Mouse (Mus musculus): ENCODE measurements around the gene Mxi1. TPM values are rescaled to one million over a fixed set of nuclear protein-coding genes. Genes with fewer than 3 reads are reported as not detected.

Mxi1 gene
- polyA plus RNA-seq, 1 experiment: 21.5 TPM

DNA sequence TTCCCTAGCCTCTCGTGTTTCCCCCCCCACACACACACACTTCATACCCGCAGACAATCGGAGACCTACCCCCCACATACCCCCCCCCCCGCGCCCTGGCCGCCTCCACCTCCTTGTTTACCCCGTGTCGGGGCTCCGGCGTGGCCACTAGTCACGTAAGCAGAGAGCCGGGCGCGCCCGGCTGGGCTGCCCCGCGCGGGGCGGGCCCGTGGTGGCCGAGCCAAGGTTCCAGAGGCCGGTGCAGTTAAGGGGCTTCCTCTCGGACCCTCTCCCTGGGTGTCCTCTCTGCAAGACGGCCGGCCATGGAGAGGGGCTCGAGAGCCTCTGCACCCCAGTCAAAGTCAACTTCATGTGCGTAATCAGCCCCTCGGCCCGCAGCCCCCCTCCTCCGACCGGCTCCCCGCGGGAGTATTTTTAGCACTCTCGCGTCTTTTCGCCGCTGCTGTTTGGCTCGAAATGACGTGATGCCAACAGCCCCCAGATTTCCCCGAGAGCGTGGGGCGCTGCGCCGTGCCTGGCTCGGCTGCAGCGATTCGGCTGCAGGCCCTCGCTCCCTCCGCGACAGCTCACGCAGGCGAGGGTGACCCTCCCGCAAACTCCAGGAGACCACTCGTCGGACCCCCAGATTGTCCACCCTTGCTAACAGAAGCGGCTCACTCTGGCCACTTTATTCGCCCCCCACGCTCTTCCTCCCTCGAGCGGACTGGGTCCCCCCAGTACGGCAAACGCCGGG lies 2.8 kb downstream of the Mxi1 start:
- peak overlapping the region; percentile 85 for H3K4me3 ChIP-seq (replicated peaks; ENCODE audit: extremely low read depth, low read depth, low read length)
- TF ChIP-seq CTCF (IDR thresholded peaks at IDR 0.05; ENCODE audit: insufficient read depth, low read length) (no peak), POLR2A (IDR thresholded peaks at IDR 0.05; ENCODE audit: borderline replicate concordance, extremely low read depth, low read depth, low read length) (peak; percentile 15; the same call in 1 of the 2 replicates)
- H3K4me1 ChIP-seq (ENCODE audit: control insufficient read depth, insufficient read depth, low read length): peaks cover 5% of the 10 kb centered on the region; the same call in 1 of the 2 replicates
- under 1% methylated on average over 63 of the region's 63 CpGs for WGBS
- DNase-seq: peak; percentile 72

DNA sequence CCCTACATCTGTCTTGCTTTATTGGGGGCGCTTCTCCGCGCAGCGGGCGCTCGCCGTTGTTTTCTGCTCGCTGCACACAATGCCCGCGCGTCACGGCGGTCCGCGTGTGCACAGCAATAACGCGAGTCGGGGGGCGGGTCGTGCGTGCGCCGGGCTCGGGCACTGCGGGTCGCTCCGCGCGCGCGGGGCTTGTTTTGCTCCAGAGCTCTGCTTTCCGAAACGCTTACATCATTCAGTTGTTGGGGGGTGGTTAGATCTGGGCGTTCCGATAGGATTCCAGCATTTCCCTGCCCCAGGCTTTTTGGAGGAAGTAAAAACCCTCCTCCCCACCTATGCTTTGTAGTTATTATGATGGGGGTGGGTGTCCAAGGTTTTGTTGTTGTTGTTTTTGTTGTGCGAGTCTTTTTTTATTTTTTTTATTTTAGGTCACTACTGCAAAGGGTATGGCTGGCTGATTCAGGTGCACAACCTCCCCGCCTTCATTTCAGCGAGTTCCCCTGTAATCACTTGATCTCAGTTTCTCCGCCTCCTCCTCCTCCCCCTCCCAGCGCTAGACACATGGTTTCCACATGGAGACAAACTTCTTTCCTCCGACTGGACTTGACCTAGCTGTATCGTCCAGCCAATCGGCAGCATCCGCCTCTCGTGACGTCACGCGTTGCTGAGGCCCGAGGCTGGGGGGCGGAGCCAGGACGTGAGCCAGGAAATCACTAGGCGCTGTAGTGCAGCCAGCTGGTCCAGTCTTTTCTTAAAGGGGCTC lies 3.5 kb downstream of the Mxi1 start:
- H3K4me3 ChIP-seq (replicated peaks; ENCODE audit: extremely low read depth, low read depth, low read length): peak overlapping the region; percentile 85
- TF ChIP-seq CTCF (IDR thresholded peaks at IDR 0.05; ENCODE audit: insufficient read depth, low read length) (no peak), POLR2A (IDR thresholded peaks at IDR 0.05; ENCODE audit: borderline replicate concordance, extremely low read depth, low read depth, low read length) (peak; percentile 24; the same call in 1 of the 2 replicates)
- peak; percentile 100 for DNase-seq
- WGBS: under 1% methylated on average over 52 of the region's 52 CpGs
- peaks cover 5% of the 10 kb centered on the region; the same call in 1 of the 2 replicates for H3K4me1 ChIP-seq (ENCODE audit: control insufficient read depth, insufficient read depth, low read length)

- no peak for DNase-seq
- H3K4me1 ChIP-seq (ENCODE audit: control insufficient read depth, insufficient read depth, low read length): peaks cover 5% of the 10 kb centered on the region; the same call in 1 of the 2 replicates
- TF ChIP-seq POLR2A (IDR thresholded peaks at IDR 0.05; ENCODE audit: borderline replicate concordance, extremely low read depth, low read depth, low read length) (no peak), CTCF (IDR thresholded peaks at IDR 0.05; ENCODE audit: insufficient read depth, low read length) (no peak)
- peak overlapping the region; percentile 63 for H3K4me3 ChIP-seq (replicated peaks; ENCODE audit: extremely low read depth, low read depth, low read length)
- WGBS: 34% methylated on average over 16 of the region's 16 CpGs
Measured at GRCm38 (mm10) chr19:53314530-53315208, 4.4 kb downstream of the Mxi1 start.

DNA sequence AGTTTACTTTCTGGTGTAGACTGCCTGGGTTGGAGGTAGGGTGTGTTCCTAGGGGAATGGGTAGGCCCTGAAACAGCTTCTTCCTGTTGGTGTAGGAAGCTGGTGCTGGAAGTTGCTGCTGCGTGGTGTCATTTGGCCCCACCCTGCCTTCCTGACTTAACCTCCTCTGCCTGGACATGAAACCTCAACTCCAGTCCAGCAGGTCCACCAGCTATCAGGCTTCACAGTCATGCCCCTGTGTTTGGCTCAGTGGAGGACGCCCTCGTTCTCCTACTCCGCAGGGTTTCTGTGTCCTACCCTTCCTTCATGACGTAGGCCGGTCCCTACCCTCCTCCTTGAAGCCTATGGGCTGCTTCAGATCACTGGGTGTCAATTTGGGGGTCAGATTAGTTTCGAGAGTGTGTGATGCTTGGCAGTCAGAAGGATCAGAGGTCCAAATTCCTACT lies 4.9 kb downstream of the Mxi1 start:
- Histone ChIP-seq H3K4me3 (replicated peaks; ENCODE audit: extremely low read depth, low read depth, low read length) (no peak overlapping the region), H3K4me1 (ENCODE audit: control insufficient read depth, insufficient read depth, low read length) (peaks cover 5% of the 10 kb centered on the region; the same call in 1 of the 2 replicates)
- no peak for DNase-seq
- 76% methylated on average over 7 of the region's 7 CpGs for WGBS
- TF ChIP-seq CTCF (IDR thresholded peaks at IDR 0.05; ENCODE audit: insufficient read depth, low read length): no peak
- TF ChIP-seq POLR2A (IDR thresholded peaks at IDR 0.05; ENCODE audit: borderline replicate concordance, extremely low read depth, low read depth, low read length): no peak

DNA sequence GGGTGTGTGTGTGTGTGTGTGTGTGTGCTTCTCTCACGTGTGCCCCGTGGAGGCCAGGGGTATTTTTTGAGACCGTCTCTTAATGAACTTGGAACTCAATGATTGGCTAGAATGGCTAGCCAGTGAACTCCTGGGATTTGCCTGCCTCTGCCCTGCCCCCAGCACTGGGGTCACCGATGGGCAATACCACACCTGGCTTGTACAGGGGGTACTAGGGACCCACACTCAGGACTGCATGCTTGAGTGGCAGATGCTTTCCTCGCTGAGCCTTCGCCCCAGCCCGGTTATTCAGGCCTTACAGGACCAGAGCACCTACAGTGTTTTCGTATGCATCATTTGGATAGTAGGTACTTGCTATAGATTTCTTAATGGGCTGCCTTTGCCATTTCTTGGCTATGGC lies 5.8 kb downstream of the Mxi1 start:
- 92% methylated on average over 8 of the region's 8 CpGs for WGBS
- no peak for DNase-seq
- Histone ChIP-seq H3K4me3 (replicated peaks; ENCODE audit: extremely low read depth, low read depth, low read length) (no peak overlapping the region), H3K4me1 (ENCODE audit: control insufficient read depth, insufficient read depth, low read length) (peaks cover 9% of the 10 kb centered on the region; the same call in 1 of the 2 replicates)
- TF ChIP-seq POLR2A (IDR thresholded peaks at IDR 0.05; ENCODE audit: borderline replicate concordance, extremely low read depth, low read depth, low read length): no peak

DNA sequence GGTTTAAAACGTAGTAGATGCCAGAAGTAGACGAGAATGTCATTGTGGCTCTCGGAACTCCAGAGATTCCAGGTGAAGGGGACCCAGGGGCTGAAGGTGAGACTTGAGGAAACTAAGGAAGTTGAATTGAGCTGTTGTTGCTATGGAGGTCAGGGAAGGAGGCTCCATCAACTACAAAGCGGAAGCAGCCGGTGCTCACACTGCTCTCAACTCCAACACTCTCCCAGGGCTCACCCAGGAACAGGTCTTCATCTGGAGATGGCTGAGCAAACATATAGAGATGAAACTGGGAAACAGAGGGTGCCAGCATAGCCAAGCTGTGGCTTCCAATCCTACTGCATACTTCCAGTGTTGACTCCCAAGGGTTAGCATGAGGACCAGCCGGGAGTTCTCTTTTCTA lies 6.6 kb downstream of the Mxi1 start:
- DNase-seq: no peak

DNA sequence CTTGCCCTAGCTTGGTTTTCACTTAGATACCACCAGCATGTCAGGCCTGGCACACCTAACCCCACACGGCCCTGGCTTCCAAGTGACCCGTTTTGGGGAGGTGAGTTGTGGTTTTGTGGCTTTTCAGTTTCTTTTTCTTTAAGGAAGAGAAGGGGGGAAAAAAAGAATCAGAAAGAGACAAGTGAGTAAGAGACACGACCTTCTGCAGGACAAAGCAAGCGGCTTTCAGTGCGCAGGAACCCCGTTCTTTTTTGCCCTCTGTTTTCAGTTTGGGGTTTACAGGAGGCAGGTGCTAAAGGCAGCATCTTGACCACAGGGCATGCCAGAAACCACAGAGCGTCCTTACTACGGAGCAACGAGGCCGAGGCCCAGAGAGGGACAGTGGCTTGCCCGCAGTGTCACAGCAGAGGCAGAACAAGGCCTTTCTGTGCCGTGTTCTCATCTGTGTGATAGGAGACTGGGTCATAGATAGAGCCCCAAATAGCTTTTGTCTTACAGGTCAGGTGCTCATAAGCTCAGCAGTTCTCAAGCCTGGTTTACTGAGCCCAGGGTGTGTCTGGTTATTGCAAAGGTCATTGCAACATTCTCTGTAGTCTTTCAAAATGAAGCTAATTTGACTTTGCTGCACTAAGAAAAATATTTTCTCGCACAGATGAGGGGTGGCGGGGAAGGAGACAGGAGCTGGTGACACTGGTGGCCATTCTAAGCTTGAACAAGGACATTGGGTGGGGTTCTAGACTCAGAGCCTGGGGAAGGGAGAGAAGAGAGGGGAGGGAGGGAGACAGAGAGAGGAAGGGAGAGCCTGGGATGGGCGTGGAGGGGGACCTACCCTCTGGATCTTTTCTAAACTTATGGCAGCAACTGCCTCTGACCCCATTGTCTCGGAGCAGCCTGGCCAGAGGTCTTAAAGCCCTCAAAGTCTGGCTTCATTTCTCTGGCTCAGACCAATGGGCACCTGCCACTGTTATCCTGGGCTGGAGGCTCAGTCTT lies 8.1 kb downstream of the Mxi1 start:
- no peak for DNase-seq
- Histone ChIP-seq H3K4me1 (ENCODE audit: control insufficient read depth, insufficient read depth, low read length) (peaks cover 11% of the 10 kb centered on the region; the same call in 1 of the 2 replicates), H3K4me3 (replicated peaks; ENCODE audit: extremely low read depth, low read depth, low read length) (no peak overlapping the region)
- WGBS: 67% methylated on average over 16 of the region's 16 CpGs
- TF ChIP-seq CTCF (IDR thresholded peaks at IDR 0.05; ENCODE audit: insufficient read depth, low read length): no peak
- TF ChIP-seq POLR2A (IDR thresholded peaks at IDR 0.05; ENCODE audit: borderline replicate concordance, extremely low read depth, low read depth, low read length): no peak

More for the DNA sequence above, 6.6 kb downstream of the Mxi1 start:
- 76% methylated on average over 6 of the region's 6 CpGs for WGBS
- Histone ChIP-seq H3K4me3 (replicated peaks; ENCODE audit: extremely low read depth, low read depth, low read length) (no peak overlapping the region), H3K4me1 (ENCODE audit: control insufficient read depth, insufficient read depth, low read length) (peaks cover 11% of the 10 kb centered on the region; the same call in 1 of the 2 replicates)
- TF ChIP-seq POLR2A (IDR thresholded peaks at IDR 0.05; ENCODE audit: borderline replicate concordance, extremely low read depth, low read depth, low read length): no peak
- TF ChIP-seq CTCF (IDR thresholded peaks at IDR 0.05; ENCODE audit: insufficient read depth, low read length): no peak

DNA sequence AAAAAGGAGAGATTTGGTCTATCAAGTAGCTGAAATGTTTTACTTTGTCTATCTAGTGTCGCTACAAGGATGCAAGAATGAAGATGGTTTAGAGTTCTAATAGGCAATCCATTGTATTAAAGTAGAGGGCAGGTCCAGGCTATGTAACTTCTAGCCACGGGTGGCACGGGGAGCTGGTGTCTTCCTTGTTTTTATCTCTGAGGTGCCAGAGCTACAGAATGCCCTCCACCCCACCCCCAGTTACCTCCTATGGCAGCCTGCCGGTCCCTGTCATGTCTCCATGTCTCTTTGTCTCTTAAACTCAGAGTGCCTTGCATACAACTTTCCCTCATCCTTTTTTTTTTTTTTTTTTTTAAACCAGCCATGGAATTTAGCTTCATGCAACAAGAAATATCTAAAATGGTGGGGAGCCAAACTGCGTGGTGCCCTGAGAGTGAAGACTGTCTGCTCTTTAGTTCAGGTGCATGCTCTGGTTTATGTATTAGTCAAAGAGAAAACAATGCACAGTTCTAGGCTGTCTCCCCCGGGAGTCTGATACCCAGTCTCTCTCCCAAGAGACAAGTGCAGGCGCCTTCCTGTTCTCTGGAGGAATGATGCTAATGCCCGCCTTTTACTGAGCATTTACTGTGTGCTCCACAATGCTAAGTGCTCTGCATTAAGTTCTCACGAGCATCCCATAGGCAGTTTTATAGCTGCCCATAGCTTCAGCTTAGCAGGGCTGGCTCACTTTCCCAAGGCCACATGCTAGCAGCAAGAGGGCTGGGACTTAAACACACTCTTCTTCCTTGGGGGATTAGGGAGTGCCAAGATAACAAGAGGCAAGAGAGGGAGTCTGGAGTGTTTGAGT lies 10.2 kb downstream of the Mxi1 start:
- WGBS: 72% methylated on average over 9 of the region's 9 CpGs
- Histone ChIP-seq H3K4me1 (ENCODE audit: control insufficient read depth, insufficient read depth, low read length) (peaks cover 5% of the 10 kb centered on the region; the same call in 1 of the 2 replicates), H3K4me3 (replicated peaks; ENCODE audit: extremely low read depth, low read depth, low read length) (no peak overlapping the region)
- TF ChIP-seq CTCF (IDR thresholded peaks at IDR 0.05; ENCODE audit: insufficient read depth, low read length) (no peak), POLR2A (IDR thresholded peaks at IDR 0.05; ENCODE audit: borderline replicate concordance, extremely low read depth, low read depth, low read length) (no peak)
- DNase-seq: no peak

All from lung, adult 2 months (tissue).